Mouse (Mus musculus) hindbrain, embryonic 10.5 days (tissue): ENCODE measurements around the gene Sde2. TPM values are rescaled to one million over a fixed set of nuclear protein-coding genes. Genes with fewer than 3 reads are reported as not detected.

Source experiments
- DNase-seq: peaks from one replicate; pipeline ENCODE4 v3.0.0-alpha.2; 2017; ENCODE audit warnings: low spot score
- H3K27ac ChIP-seq: fragments of 300-500 bp; sonication (generic); 2 replicates; pipeline ENCODE4 v1.5.1; 2016; ENCODE audit warnings: mild to moderate bottlenecking, moderate library complexity
- H3K27me3 ChIP-seq: fragments of 300-500 bp; sonication (generic); 2 replicates; pipeline ENCODE4 v1.6.1; 2016; ENCODE audit warnings: mild to moderate bottlenecking; ENCODE audit not compliant: poor library complexity, insufficient read depth, severe bottlenecking
- H3K36me3 ChIP-seq: fragments of 300-500 bp; sonication (generic); 2 replicates; pipeline ENCODE4 v1.6.1; 2016; ENCODE audit warnings: mild to moderate bottlenecking, moderate library complexity
- H3K4me1 ChIP-seq: fragments of 300-500 bp; sonication (generic); replicated peaks from 2 replicates; pipeline ENCODE4 v1.6.1; 2016; ENCODE audit warnings: mild to moderate bottlenecking
- H3K4me3 ChIP-seq: fragments of 300-500 bp; sonication (generic); 2 replicates; pipeline ENCODE4 v1.5.1; 2016; ENCODE audit warnings: mild to moderate bottlenecking, moderate library complexity
- H3K9me3 ChIP-seq: fragments of 300-500 bp; sonication (generic); 2 replicates; pipeline ENCODE4 v1.6.1; 2016; ENCODE audit warnings: mild to moderate bottlenecking, moderate library complexity
- WGBS: fragments of 180-500 bp; shearing (Covaris S2); methylation state at CpG from one replicate; pipeline ENCODE4 v1.1.7; 2016; 5-methylcytosine and 5-hydroxymethylcytosine counted together
- polyA plus RNA-seq: library from polyadenylated mRNA; unstranded; fragments of >200 nt; fragmentation: Nextera tagmentation; extraction: Ambion mirVana; gene quantifications from 2 replicates; pipeline ENCODE4 v1.2.1, GENCODE M21; 2016

Gene Sde2
- polyA plus RNA-seq, 1 experiment from 2014 or later = 33.8 TPM

GRCm38 (mm10) chr1:180839201-180839910, 11.6 kb upstream of the Sde2 start:
- no peaks in the 10 kb centered on the region for H3K4me1 ChIP-seq
- H3K27me3 ChIP-seq = no peaks in the 10 kb centered on the region
- WGBS = 71% methylated on average over 8 of the region's 8 CpGs
- no peak overlapping the region for H3K4me3 ChIP-seq
- H3K36me3 ChIP-seq = no peaks in the 10 kb centered on the region
- H3K27ac ChIP-seq = no peak overlapping the region
- H3K9me3 ChIP-seq = no peaks in the 10 kb centered on the region
- DNase-seq = no peak

- Histone ChIP-seq H3K4me3 (no peak overlapping the region), H3K9me3 (no peaks in the 10 kb centered on the region), H3K36me3 (no peaks in the 10 kb centered on the region), H3K27ac (no peak overlapping the region), H3K27me3 (no peaks in the 10 kb centered on the region), H3K4me1 (no peaks in the 10 kb centered on the region)
- WGBS = 88% methylated on average over 8 of the region's 8 CpGs
- no peak for DNase-seq
Observed at GRCm38 (mm10) chr1:180841561-180842300, 9.2 kb upstream of the Sde2 start.

GRCm38 (mm10) chr1:180848114-180848510, 2.8 kb upstream of the Sde2 start:
- peak; percentile 66 for DNase-seq
- WGBS = 5% methylated on average over 9 of the region's 9 CpGs
- peaks cover 51% of the 10 kb centered on the region for H3K4me1 ChIP-seq

GRCm38 (mm10) chr1:180848511-180849241, 2.3 kb upstream of the Sde2 start:
- H3K27me3 ChIP-seq = no peaks in the 10 kb centered on the region
- no peaks in the 10 kb centered on the region for H3K9me3 ChIP-seq
- 25% methylated on average over 11 of the region's 11 CpGs for WGBS
- peak; percentile 47 for DNase-seq
- peaks cover 51% of the 10 kb centered on the region for H3K4me1 ChIP-seq
- peaks cover 5% of the 10 kb centered on the region; the same call in 1 of the 2 replicates for H3K36me3 ChIP-seq
- H3K4me3 ChIP-seq = peak overlapping the region; percentile 42
- peak overlapping the region; percentile 96 for H3K27ac ChIP-seq

More at GRCm38 (mm10) chr1:180848114-180848510, 2.8 kb upstream of the Sde2 start:
- H3K4me3 ChIP-seq = peak overlapping the region; percentile 42
- H3K36me3 ChIP-seq = peaks cover 5% of the 10 kb centered on the region; the same call in 1 of the 2 replicates
- peak overlapping the region; percentile 96 for H3K27ac ChIP-seq
- no peaks in the 10 kb centered on the region for H3K9me3 ChIP-seq
- H3K27me3 ChIP-seq = no peaks in the 10 kb centered on the region

GRCm38 (mm10) chr1:180849701-180850301, 1.1 kb upstream of the Sde2 start:
- 50% methylated on average over 11 of the region's 11 CpGs for WGBS
- Histone ChIP-seq H3K27me3 (no peaks in the 10 kb centered on the region), H3K27ac (peak overlapping the region; percentile 96), H3K4me3 (peak overlapping the region; percentile 85), H3K9me3 (no peaks in the 10 kb centered on the region), H3K36me3 (peaks cover 7% of the 10 kb centered on the region; the same call in 1 of the 2 replicates), H3K4me1 (peaks cover 51% of the 10 kb centered on the region)
- DNase-seq = peak; percentile 42

GRCm38 (mm10) chr1:180858763-180859162, 7.8 kb downstream of the Sde2 start:
- H3K27ac ChIP-seq = no peak overlapping the region
- H3K4me1 ChIP-seq = no peaks in the 10 kb centered on the region
- no peaks in the 10 kb centered on the region for H3K27me3 ChIP-seq
- DNase-seq = no peak
- H3K9me3 ChIP-seq = no peaks in the 10 kb centered on the region
- peaks cover 88% of the 10 kb centered on the region for H3K36me3 ChIP-seq
- no peak overlapping the region for H3K4me3 ChIP-seq

- WGBS = 93% methylated on average over 6 of the region's 6 CpGs
- Histone ChIP-seq H3K4me3 (no peak overlapping the region), H3K4me1 (no peaks in the 10 kb centered on the region), H3K9me3 (no peaks in the 10 kb centered on the region), H3K27ac (no peak overlapping the region), H3K27me3 (no peaks in the 10 kb centered on the region), H3K36me3 (peaks cover 98% of the 10 kb centered on the region)
- no peak for DNase-seq
Observed at GRCm38 (mm10) chr1:180860030-180860429, 9.1 kb downstream of the Sde2 start.

GRCm38 (mm10) chr1:180863606-180864005, 12.7 kb downstream of the Sde2 start:
- H3K4me3 ChIP-seq = no peak overlapping the region
- H3K27ac ChIP-seq = no peak overlapping the region
- WGBS = 38% methylated on average over 1 of the region's 1 CpGs
- no peaks in the 10 kb centered on the region for H3K27me3 ChIP-seq
- H3K4me1 ChIP-seq = no peaks in the 10 kb centered on the region
- DNase-seq = peak; percentile 12
- H3K36me3 ChIP-seq = peaks cover 98% of the 10 kb centered on the region
- H3K9me3 ChIP-seq = no peaks in the 10 kb centered on the region

- no peak for DNase-seq
- Histone ChIP-seq H3K27ac (no peak overlapping the region), H3K4me3 (no peak overlapping the region), H3K9me3 (no peaks in the 10 kb centered on the region), H3K4me1 (no peaks in the 10 kb centered on the region), H3K27me3 (no peaks in the 10 kb centered on the region), H3K36me3 (peaks cover 75% of the 10 kb centered on the region)
- WGBS = 91% methylated on average over 7 of the region's 7 CpGs
Observed at GRCm38 (mm10) chr1:180866001-180866400, 15.1 kb downstream of the Sde2 start.

GRCm38 (mm10) chr1:180870122-180870650, 19.3 kb downstream of the Sde2 start:
- H3K27ac ChIP-seq = no peak overlapping the region
- no peaks in the 10 kb centered on the region for H3K9me3 ChIP-seq
- no peaks in the 10 kb centered on the region for H3K4me1 ChIP-seq
- no peaks in the 10 kb centered on the region for H3K27me3 ChIP-seq
- H3K36me3 ChIP-seq = peaks cover 35% of the 10 kb centered on the region
- H3K4me3 ChIP-seq = no peak overlapping the region
- WGBS = 80% methylated on average over 13 of the region's 13 CpGs
- DNase-seq = no peak

GRCm38 (mm10) chr1:180873861-180874484, 23.0 kb downstream of the Sde2 start:
- Histone ChIP-seq H3K4me1 (no peaks in the 10 kb centered on the region), H3K9me3 (no peaks in the 10 kb centered on the region), H3K4me3 (no peak overlapping the region), H3K36me3 (no peaks in the 10 kb centered on the region), H3K27me3 (no peaks in the 10 kb centered on the region), H3K27ac (no peak overlapping the region)
- 20% methylated on average over 9 of the region's 9 CpGs for WGBS
- DNase-seq = peak; percentile 62

GRCm38 (mm10) chr1:180874615-180875014, 23.7 kb downstream of the Sde2 start:
- H3K4me3 ChIP-seq = no peak overlapping the region
- H3K27me3 ChIP-seq = no peaks in the 10 kb centered on the region
- no peaks in the 10 kb centered on the region for H3K4me1 ChIP-seq
- WGBS = 79% methylated on average over 2 of the region's 2 CpGs
- H3K36me3 ChIP-seq = no peaks in the 10 kb centered on the region
- DNase-seq = no peak
- H3K27ac ChIP-seq = no peak overlapping the region
- no peaks in the 10 kb centered on the region for H3K9me3 ChIP-seq
